Mouse (Mus musculus) left cerebral cortex, postnatal 14 days (tissue): ENCODE data around the gene 2010003K11Rik. TPM values are rescaled to one million over a fixed set of nuclear protein-coding genes. Genes with fewer than 3 reads are reported as not detected.

Experiments
- DNase-seq, 2 experiments: peaks; one replicate each; pipeline ENCODE4 v3.0.0; 2021 to 2022; ENCODE audit warnings: low spot score in 2 of 2, mixed read lengths in 1 of 2
- intact Hi-C: fragments of 180-260 bp; cut with DNase I; formaldehyde crosslinking; loops from one replicate; pipeline ENCODE4 v1.15.1; 2025
- long read RNA-seq, 2 experiments: library from polyadenylated mRNA; stranded (forward); transcript quantifications; one replicate each; pipeline ENCODE4 v2.0.0; 2021
- total RNA-seq, 2 experiments: library from RNA; stranded (reverse); gene quantifications; 2 replicates each; pipeline ENCODE4 v1.2.3; 2021

2010003K11Rik gene
- total RNA-seq = not detected
- long read RNA-seq, experiment 1 = 0 reads
- long read RNA-seq, experiment 2 = 0 reads

GRCm38 (mm10) chr19:4498062-4498933 lies at the start of gene 2010003K11Rik:
2010003K11Rik (minus strand) TSS chr19:4498583.
- DNase-seq = no peak
- intact Hi-C loops = loop anchor here (5.0 to 10.0 kb wide), 3 partner anchors 114 to 247 kb away; partner anchors contain the start of gene Rce1

- DNase-seq = no peak
- intact Hi-C loops = no loop called here
Measured at GRCm38 (mm10) chr19:4547801-4548200, 49.4 kb upstream of the 2010003K11Rik start.

GRCm38 (mm10) chr19:4545841-4546240 lies 47.5 kb upstream of the 2010003K11Rik start:
- intact Hi-C loops = no loop called here
- no peak for DNase-seq

- DNase-seq = no peak
- intact Hi-C loops = no loop called here
Measured at GRCm38 (mm10) chr19:4545091-4545490, 46.7 kb upstream of the 2010003K11Rik start.

GRCm38 (mm10) chr19:4542081-4542480 lies 43.7 kb upstream of the 2010003K11Rik start:
- DNase-seq = no peak
- intact Hi-C loops = no loop called here

GRCm38 (mm10) chr19:4540992-4541391 lies 42.6 kb upstream of the 2010003K11Rik start:
- no peak for DNase-seq
- intact Hi-C loops = no loop called here

GRCm38 (mm10) chr19:4540263-4540662 lies 41.9 kb upstream of the 2010003K11Rik start:
- no peak for DNase-seq
- intact Hi-C loops = no loop called here

GRCm38 (mm10) chr19:4536606-4537005 lies 38.2 kb upstream of the 2010003K11Rik start:
- intact Hi-C loops = no loop called here

GRCm38 (mm10) chr19:4535922-4536321 lies 37.5 kb upstream of the 2010003K11Rik start:
- no peak for DNase-seq
- intact Hi-C loops = no loop called here

More at GRCm38 (mm10) chr19:4536606-4537005, 38.2 kb upstream of the 2010003K11Rik start:
- DNase-seq = no peak

GRCm38 (mm10) chr19:4534646-4535045 lies 36.3 kb upstream of the 2010003K11Rik start:
- intact Hi-C loops = no loop called here
- no peak for DNase-seq

- intact Hi-C loops = no loop called here
Measured at GRCm38 (mm10) chr19:4521426-4522050, 23.2 kb upstream of the 2010003K11Rik start.

GRCm38 (mm10) chr19:4517483-4517882 lies 19.1 kb upstream of the 2010003K11Rik start:
- no peak for DNase-seq
- intact Hi-C loops = loop anchor here (10.0 kb wide), 1 partner anchor 47 kb away; no protein-coding TSS in a partner anchor

More at GRCm38 (mm10) chr19:4521426-4522050, 23.2 kb upstream of the 2010003K11Rik start:
- DNase-seq = no peak

GRCm38 (mm10) chr19:4516288-4516687 lies 17.9 kb upstream of the 2010003K11Rik start:
- DNase-seq = no peak
- intact Hi-C loops = loop anchor here (10.0 kb wide), 1 partner anchor 49 kb away; no protein-coding TSS in a partner anchor

GRCm38 (mm10) chr19:4515746-4516145 lies 17.4 kb upstream of the 2010003K11Rik start:
- intact Hi-C loops = loop anchor here (10.0 kb wide), 1 partner anchor 49 kb away; no protein-coding TSS in a partner anchor
- DNase-seq = no peak

GRCm38 (mm10) chr19:4513236-4513858 lies 15.0 kb upstream of the 2010003K11Rik start:
- intact Hi-C loops = loop anchor here (5.0 to 10.0 kb wide), 2 partner anchors 51 to 104 kb away; partner anchors contain the start of gene Lrfn4
- no peak for DNase-seq

GRCm38 (mm10) chr19:4511116-4511841 lies 12.9 kb upstream of the 2010003K11Rik start:
- DNase-seq = no peak
- intact Hi-C loops = loop anchor here (5.0 to 10.0 kb wide), 2 partner anchors 54 to 106 kb away; partner anchors contain the start of gene Lrfn4

GRCm38 (mm10) chr19:4509986-4510963 lies 11.9 kb upstream of the 2010003K11Rik start, which contains the start of gene Pcx:
Pcx (plus strand) TSS chr19:4510472.
- DNase-seq = peak; percentile 99
- intact Hi-C loops = loop anchor here (5.0 to 10.0 kb wide), 2 partner anchors 55 to 107 kb away; partner anchors contain the start of gene Lrfn4

- intact Hi-C loops = no loop called here
- no peak for DNase-seq
Measured at GRCm38 (mm10) chr19:4507746-4508145, 9.4 kb upstream of the 2010003K11Rik start.
